Mouse (Mus musculus): ENCODE data around the gene Wbp4.

DNA sequence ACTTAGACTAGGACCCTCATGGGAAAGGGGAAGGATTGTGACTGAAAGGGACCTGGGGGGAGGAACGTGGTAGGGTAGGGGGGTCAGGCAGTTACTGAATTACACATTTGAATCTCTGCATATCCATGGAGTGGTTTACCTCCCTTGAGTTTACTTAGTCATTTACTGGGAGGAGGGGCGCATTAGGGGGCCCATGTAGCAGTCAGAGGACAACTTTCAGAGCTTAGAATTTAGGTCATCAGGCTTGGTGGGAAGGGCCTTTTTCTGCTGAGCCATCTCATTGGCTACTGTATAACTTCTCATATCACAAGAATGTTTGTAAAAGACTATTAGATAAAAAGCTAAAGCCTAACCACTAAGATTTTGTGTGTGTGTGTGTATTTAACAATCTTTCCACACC is 70.7 kb downstream of the Wbp4 start:
- no peak for TF ChIP-seq CTCF (IDR thresholded peaks at IDR 0.05)
- TF ChIP-seq EP300 (IDR thresholded peaks at IDR 0.05): no peak
